Mouse (Mus musculus) R1 (cell line): ENCODE measurements around the gene Plcxd1.

ENCODE experiments used
- DNase-seq: peaks from one replicate; pipeline ENCODE4 v3.0.0-alpha.2; 2018; ENCODE audit warnings: low read depth, low spot score

The Plcxd1 gene

DNA sequence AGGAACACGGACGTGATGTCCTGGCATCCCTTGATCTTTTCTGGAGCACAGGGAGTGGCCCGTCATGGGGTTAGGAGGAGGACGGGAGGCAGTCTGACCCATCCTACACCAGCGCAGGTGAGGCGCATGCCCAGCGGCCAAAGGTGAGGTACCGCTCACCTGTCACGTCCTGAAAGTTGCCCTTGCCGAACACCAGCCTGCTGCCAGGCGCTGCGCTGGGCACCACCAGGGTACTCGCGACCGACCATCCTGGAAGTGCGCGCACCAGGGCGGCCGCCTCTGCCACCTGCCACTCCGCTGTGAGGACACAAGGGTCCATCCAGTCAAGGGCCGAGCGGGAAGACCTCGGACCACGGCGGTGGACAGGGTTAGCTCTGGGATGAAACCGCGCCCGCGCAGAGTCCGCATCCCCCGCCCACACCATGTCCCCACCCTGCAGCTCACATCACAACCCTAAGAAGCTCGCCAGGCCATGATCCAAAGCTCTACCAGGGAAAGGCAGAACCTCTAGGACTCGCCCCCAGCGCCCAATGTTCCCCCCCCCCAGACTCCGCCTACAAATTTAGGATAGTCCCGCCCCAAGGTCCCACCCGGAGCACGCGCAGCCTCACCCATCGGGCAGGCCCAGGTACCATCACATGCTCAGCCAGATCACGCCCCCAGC, 7.3 kb downstream of the Plcxd1 start:
- no peak for DNase-seq

GRCm38 (mm10) chr5:110107581-110108304, 8.0 kb downstream of the Plcxd1 start, which contains the start of gene Gtpbp6:
Gene Gtpbp6, minus strand, starts transcription at chr5:110108197.
- DNase-seq = peak; percentile 99

- DNase-seq = no peak
Observed at GRCm38 (mm10) chr5:110108305-110108628, 8.5 kb downstream of the Plcxd1 start.

- peak; percentile 96 for DNase-seq
Observed at GRCm38 (mm10) chr5:110109991-110110441, 10.2 kb downstream of the Plcxd1 start, which contains the start of gene Zfp605. Gene Zfp605, plus strand, starts transcription at chr5:110110092.

GRCm38 (mm10) chr5:110122380-110122779, 22.6 kb downstream of the Plcxd1 start:
- DNase-seq = peak; percentile 69

DNA sequence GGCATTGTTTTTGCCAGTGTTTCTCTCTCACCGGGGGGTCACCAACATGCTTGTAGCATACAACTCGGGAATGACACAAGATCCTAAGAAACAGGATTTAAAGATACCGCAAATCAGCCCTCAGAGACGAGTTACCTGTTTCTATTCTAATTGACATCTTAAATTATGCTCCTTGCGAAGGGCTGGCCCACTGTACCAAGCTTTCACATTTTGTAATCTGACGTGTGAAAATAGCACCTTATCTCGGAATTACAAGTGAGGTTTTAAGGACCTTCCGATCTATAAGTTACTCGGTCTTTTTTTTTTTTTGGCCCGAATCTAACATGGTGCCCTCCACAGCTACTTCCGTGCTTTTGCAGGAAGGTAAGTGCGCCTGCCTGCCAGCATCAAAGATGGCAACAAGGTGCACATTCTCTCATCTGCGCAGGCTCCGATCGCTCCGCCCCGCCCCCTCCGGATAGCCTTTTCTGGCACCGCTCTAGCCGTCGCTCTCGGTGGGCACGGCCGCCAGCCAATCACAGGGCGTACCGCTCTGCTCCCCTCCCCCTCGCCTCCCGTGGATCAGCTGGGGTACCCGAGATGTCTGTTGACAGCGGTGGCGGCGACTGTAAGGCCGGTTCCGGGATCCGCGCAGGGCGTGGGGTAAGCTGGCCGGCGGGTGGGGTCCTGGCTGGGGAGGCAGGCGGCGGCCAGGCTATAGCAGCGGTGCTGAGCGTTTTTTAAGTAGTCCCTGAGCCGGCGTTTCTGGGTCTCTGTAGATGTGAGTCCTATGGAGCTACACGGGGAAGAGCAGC, 35.7 kb downstream of the Plcxd1 start, which contains the start of gene Chfr:
Gene Chfr, plus strand, starts transcription at position 550 of the 794 bp plus-strand sequence.
- DNase-seq = peak; percentile 98

GRCm38 (mm10) chr5:110136087-110136464, 36.3 kb downstream of the Plcxd1 start:
- DNase-seq = no peak

GRCm38 (mm10) chr5:110137816-110138215, 38.0 kb downstream of the Plcxd1 start:
- no peak for DNase-seq

DNA sequence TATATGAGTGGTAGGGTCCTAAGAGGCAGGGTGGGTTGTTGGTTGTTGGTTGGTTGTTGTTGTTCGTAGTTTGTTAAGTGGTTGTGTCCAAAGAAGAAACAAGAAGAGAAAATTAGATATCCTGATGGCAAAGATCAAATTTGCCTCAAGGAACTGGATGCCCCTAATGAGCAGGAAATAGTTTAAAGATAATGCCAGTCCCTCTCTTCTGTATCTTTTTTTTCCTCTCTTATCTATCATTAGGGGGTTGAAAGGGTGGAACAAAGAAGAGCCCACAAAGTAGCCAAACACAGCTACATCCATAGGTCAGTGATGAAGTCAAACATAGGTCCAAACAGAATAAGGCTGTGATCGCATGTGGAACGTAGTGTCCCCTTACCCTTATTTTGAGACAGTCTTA, 39.6 kb downstream of the Plcxd1 start:
- DNase-seq = no peak

GRCm38 (mm10) chr5:110140424-110140823, 40.7 kb downstream of the Plcxd1 start:
- DNase-seq = no peak

GRCm38 (mm10) chr5:110142309-110142708, 42.5 kb downstream of the Plcxd1 start:
- DNase-seq = no peak

DNA sequence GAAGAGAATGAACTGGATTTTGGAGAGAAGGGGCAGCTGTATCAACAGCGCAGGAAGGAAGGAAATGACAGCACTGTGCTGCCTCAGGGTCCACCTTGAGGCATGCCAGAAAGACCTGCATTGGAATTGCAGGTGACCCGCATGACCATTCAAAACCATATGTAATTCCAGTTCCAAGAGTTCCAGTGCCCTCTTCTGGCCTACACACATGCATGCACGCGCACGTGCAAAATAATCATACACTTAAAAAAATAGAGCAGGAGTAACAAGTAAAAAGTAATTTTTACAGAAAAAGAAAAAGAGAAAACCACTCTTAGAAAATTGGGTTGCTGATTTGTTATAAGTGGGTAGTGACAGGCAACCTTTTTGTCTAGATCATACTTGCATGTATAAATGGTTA, 43.2 kb downstream of the Plcxd1 start:
- DNase-seq = peak; percentile 40
